Mouse (Mus musculus): ENCODE data around the gene Dnajb5. TPM values are rescaled to one million over a fixed set of nuclear protein-coding genes. Genes with fewer than 3 reads are reported as not detected.

Dnajb5 gene
- 30.2 and 37.0 TPM in 2 replicates for polyA plus RNA-seq (2021; fragmentation: Nextera tagmentation)
- long read RNA-seq, experiment 1, full-length matches to known transcripts = 14 of 54 reads
- long read RNA-seq, experiment 1, partial matches to known transcripts = 27 of 54 reads
- long read RNA-seq, experiment 1, other reads (novel, unspliced or antisense) = 13 of 54 reads
- long read RNA-seq, experiment 2, full-length matches to known transcripts = 8 of 24 reads
- long read RNA-seq, experiment 2, partial matches to known transcripts = 5 of 24 reads
- long read RNA-seq, experiment 2, other reads (novel, unspliced or antisense) = 11 of 24 reads

DNA sequence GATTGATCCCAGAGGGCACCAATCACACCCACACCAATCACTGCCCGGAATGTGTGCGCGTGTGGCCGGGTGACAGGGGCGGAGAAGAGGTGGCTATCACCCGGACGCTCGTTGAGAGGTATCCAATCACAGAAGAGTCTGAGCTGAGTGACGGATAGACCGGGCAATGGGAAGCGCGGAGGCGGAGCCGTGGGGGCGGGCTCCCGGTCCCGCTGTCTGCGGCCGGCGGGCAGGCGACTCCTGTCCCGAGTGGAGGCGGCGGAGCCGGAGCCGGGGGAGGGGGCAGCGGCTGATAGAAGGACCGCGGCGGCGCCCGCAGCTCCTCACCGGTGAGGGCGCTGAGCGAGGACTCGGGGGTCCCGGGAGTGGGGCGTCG lies at the start of gene Dnajb5:
Gene Dnajb5, plus strand, starts transcription at position 139 of the 376 bp plus-strand sequence.

DNA sequence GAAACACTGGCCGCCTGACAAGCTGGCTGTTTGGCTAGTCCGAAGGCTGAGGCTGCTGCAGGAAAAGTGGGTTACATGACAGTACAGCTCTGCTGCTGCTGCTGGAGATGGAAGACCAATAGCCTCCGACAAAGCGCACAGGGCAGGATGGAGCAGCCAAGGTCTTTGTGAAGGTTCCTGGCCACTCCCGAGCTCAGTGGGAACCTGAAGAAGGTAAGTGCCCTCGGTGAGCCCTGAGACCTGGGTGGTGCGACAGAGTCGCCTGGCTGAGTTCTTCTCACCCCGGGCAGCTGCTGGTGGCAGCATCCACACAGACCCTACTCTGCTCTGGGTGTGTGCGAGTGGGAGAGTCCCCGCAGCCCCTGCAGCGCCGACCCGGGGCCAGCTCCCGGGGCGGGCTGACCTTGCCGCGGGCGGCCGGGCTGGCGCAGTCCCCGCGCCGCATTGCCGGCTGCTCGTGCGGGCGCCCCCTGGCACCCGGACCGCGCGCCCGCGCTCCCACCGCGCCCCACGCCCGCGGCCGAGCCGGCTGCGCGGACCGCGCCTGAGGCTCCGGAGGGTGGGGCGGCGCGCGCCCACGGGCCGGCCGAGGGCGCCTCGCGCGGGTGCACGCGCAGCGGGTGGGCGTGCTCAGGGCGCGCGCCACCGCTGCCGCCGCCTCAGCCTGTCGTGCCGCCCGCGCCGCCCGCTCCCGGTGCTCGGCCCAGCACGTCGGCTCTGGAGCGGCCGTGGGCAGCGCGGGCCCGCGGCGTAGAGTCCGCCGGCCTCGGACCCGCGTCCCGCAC lies 32.8 kb upstream of the Dnajb5 start, which contains the start of gene Phf24:
Gene Phf24, plus strand, starts transcription at position 44 of the 785 bp plus-strand sequence.

DNA sequence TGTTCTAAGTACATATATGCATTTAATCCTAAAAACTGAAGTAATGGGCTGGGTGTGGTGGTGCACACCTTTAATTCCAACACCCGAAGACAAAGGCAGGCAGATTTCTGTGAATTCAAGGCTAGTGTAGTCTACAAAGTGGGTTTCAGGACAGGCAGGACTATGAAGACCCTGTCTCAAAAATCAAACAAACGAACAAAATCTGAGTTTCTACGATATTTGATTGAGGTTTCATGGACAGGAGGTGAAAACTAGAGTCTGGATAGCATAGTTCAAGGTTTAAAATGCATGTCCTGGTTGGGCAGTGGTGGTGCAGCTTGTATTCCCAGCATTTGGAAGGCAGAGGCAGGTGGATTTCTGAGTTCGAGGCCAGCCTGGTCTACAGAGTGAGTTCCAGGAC lies 19.7 kb downstream of the Dnajb5 start, which contains the start of gene 1700022I11Rik:
Gene 1700022I11Rik, plus strand, starts transcription at position 301 of the 400 bp plus-strand sequence.

DNA sequence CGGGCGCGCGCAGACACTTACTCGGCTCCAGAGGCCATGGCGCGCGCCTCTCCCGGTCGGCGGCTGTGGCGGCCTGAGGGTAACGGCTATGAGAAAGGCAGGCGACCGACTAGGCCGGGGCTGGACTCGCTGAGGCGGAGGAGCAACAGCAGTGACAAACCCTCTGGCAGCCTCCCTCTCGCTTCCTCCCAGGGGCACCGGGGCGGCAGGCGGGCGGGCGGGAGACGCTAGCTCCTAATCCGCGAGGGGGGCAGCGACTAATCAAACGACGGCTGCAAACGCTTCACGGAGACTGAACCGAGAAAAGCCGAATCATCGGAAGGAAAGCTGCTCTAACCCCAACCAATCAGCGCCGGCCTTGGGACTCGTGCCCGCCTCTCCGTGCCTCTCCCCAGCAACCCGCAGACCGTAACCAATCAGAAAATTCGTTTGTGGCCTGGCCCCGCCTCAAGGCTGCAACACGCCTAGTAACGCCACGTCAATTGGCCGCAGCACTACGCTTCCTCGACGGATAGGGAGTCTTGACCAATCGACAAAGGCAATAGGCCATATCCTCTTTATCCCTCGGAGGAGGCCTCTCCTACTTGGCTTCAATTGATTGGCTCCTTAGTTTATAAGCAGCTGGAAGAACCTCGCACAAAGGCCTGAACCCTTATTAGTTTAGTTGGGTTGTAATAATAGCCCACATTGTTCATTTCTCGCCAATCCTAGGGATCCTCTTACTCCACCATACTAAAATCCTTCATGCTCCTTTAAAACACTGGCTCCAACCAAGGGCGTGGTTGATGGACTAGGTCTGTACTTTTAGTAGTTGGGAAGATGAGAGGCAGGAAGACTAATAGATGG lies 50.8 kb downstream of the Dnajb5 start, which contains the start of gene Vcp:
Gene Vcp, minus strand, starts transcription at position 367 of the 846 bp plus-strand sequence.

Other genes starting within 250 kb of the Dnajb5 start
- gene 4930578G10Rik, start 214.3 kb upstream of the Dnajb5 start, polyA plus RNA-seq (2021; fragmentation: Nextera tagmentation) = 0.29 and 0.47 TPM in 2 replicates
- gene Ccl19, start 193.2 kb upstream of the Dnajb5 start, polyA plus RNA-seq (2021; fragmentation: Nextera tagmentation) = 1.1 and 3.8 TPM in 2 replicates
- gene Ccl21a, start 175.8 kb upstream of the Dnajb5 start, polyA plus RNA-seq (2021; fragmentation: Nextera tagmentation) = 0.49 and 0.51 TPM in 2 replicates
- gene Fam205a1, start 95.9 kb upstream of the Dnajb5 start, polyA plus RNA-seq (2021; fragmentation: Nextera tagmentation) = 0.03 and 0.07 TPM in 2 replicates
- gene Gm12394, start 93.0 kb upstream of the Dnajb5 start, polyA plus RNA-seq (2021; fragmentation: Nextera tagmentation) = 0.80 and 3.1 TPM in 2 replicates
- 3.2 and 7.8 TPM in 2 replicates for gene Fam205c, start 75.6 kb upstream of the Dnajb5 start, polyA plus RNA-seq (2021; fragmentation: Nextera tagmentation)
- gene Phf24, start 33.2 kb upstream of the Dnajb5 start, polyA plus RNA-seq (2021; fragmentation: Nextera tagmentation) = 72.3 and 79.6 TPM in 2 replicates
- gene 1700022I11Rik, start 19.8 kb downstream of the Dnajb5 start, polyA plus RNA-seq (2021; fragmentation: Nextera tagmentation) = 0.20 and 0.23 TPM in 2 replicates
- 149 and 171 TPM in 2 replicates for gene Vcp, start 50.7 kb downstream of the Dnajb5 start, polyA plus RNA-seq (2021; fragmentation: Nextera tagmentation)
- 3.9 and 5.4 TPM in 2 replicates for gene Fancg, start 60.7 kb downstream of the Dnajb5 start, polyA plus RNA-seq (2021; fragmentation: Nextera tagmentation)
- gene Pigo, start 76.0 kb downstream of the Dnajb5 start, polyA plus RNA-seq (2021; fragmentation: Nextera tagmentation) = 9.5 and 12.2 TPM in 2 replicates
- gene Stoml2, start 81.9 kb downstream of the Dnajb5 start, polyA plus RNA-seq (2021; fragmentation: Nextera tagmentation) = 193 and 209 TPM in 2 replicates
- gene Fam214b, start 96.4 kb downstream of the Dnajb5 start, polyA plus RNA-seq (2021; fragmentation: Nextera tagmentation) = 6.6 and 8.5 TPM in 2 replicates
- 3.8 and 4.9 TPM in 2 replicates for gene Unc13b, start 109.1 kb downstream of the Dnajb5 start, polyA plus RNA-seq (2021; fragmentation: Nextera tagmentation)

All from left cerebral cortex, adult 6 months (tissue).